Mouse (Mus musculus): ENCODE data around the gene Notum.

Notum gene

DNA sequence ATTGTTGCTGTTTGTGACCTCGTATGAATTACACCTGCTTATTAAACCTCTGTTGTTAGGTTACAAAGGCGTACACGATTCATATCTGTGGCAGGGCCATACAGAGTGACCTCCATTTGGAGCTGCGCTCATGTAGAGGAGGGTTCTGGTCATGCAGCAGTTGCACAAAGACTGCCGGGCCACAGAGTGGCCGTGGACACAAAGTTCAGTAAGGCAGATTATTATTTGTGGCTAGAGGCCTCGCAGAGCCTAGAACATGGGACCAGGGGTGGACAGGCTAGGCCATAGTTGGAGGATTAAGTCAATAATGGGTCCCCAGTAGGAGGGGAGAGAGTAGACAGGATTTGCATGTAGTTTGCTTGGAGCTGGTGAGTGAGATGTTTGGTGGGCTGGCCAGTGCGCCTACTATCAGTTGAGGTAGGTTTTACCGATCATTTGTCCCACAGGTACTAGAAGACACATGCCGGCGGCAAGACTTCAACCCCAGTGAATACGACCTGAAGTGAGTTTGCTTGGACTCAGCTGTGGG is 12.7 kb upstream of the Notum start:
- no peak for DNase-seq (ENCODE audit: low spot score)

DNA sequence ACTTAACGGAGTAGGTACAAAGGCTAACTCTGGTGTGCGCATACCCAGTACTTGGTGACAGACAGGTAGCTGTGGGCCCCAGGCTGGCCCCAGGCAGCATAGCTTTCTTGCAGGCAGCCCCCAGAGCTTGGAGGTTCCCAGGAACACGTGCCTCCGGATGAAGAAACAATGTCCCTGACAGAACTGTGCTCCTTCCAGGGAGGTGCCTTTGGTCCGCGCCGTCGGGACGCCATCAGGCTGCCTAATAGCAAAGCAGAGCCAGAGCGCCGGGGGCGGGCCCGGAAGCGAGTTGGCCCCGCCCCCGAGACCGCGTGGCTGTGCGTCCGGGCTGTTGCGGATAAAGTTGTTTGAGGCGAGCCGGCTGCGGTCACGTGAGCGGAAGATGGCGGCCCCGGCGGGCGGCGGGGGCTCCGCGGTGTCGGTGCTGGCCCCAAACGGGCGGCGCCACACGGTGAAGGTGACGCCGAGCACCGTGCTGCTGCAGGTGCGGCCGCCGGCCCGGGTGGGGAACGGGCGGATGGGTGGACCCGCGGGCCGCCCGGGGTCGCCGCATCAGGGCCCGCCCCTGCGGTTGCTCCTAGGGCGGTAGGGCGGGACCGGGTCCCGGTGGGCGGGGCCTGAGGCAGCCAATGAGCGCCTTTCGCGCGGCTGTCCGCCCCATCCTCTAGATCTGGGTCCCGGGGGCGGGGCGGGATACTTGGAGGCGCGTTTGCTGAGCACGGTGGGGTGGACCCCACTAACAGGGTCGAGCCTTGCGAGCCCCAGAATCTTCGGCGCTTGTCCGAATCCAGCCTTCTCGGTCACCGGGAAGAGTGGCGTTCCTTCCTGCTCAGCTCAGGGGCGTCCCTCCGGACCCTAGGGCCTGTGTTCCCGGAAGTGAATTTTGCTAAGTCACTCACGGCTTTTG is 12.0 kb upstream of the Notum start, which contains the start of gene Aspscr1:
Gene Aspscr1 (plus strand): TSS at position 287 of the 907 bp plus-strand sequence.
- DNase-seq (ENCODE audit: low spot score): peak; percentile 97

DNA sequence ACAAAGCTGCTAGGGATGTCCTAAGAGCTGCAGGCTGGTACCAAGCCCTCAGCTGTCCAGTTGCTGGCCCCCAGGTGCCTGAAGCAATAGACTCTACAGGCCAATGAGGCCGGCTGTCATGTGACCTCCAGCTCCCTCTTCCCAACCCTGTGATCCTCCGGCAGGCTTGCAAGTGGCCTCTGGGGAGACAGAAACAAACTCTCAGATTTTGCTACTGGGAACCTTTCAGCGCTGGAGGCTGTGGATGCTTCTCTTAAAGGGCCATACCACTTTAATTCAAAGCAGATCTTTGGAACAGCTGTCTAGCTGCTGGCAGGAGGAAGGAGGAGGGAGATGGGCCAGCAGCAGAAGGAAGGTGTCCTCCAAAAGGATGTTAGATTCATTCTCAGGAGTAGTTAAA is 5.6 kb upstream of the Notum start:
- no peak for DNase-seq (ENCODE audit: low spot score)

DNA sequence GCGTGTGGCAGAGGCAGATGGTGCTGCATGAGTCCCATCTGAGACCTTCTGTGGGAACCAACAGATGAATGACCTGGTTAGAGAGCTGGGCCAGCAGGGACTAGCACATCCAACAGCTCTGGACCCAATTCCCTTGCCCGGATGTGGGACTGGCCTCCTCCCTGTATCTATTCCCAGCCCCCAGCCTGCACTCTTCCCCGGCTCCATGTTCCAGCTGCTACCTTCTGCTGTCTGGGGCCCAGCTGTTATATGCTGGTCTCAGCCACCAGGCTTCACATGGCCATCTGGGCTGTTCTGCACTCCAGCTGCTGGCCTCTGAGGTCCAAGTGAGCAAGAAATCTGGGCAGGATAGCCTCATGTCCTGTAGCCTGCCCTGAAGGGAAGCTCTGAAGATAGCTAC is 4.4 kb upstream of the Notum start:
- DNase-seq (ENCODE audit: low spot score): peak; percentile 53

DNA sequence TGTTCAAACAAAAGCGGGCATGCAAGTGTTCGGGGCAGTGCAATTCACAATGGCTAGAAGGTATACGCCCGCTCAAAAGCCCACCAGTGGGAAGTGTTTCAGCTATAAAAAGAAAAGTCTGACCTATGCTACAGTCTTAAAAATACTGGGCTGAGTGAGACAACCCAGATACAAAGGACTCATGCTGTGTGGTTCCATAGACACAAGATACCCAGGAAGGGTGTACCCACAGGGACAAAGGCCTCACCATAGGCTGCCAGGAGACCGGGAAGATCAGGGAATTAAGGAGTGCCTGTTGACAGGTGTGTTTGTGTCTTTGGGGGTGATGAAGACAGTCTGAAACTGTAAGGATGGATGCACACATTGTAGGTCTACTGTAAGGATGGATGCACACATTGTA is 2.7 kb upstream of the Notum start:
- DNase-seq (ENCODE audit: low spot score): no peak

DNA sequence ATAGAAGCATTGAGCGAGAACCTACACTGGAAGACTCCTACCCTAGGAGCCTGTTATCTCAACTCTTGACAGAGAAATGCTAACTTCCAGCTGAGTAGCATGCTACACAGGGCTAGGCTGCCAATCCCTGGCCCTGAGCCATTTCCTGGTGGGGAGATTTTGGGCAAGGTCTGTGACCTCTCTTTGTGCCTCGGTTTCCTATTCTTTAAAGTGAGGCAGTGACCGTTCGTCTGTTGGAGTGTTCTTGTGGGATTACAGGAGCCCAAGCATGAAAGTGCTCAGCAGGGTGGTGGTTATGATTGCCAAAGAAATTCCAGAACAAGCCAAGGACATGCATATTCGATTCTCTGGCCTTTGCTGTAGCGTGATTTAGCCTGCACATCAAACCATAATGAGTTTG is 1.8 kb upstream of the Notum start:
- DNase-seq (ENCODE audit: low spot score): no peak

DNA sequence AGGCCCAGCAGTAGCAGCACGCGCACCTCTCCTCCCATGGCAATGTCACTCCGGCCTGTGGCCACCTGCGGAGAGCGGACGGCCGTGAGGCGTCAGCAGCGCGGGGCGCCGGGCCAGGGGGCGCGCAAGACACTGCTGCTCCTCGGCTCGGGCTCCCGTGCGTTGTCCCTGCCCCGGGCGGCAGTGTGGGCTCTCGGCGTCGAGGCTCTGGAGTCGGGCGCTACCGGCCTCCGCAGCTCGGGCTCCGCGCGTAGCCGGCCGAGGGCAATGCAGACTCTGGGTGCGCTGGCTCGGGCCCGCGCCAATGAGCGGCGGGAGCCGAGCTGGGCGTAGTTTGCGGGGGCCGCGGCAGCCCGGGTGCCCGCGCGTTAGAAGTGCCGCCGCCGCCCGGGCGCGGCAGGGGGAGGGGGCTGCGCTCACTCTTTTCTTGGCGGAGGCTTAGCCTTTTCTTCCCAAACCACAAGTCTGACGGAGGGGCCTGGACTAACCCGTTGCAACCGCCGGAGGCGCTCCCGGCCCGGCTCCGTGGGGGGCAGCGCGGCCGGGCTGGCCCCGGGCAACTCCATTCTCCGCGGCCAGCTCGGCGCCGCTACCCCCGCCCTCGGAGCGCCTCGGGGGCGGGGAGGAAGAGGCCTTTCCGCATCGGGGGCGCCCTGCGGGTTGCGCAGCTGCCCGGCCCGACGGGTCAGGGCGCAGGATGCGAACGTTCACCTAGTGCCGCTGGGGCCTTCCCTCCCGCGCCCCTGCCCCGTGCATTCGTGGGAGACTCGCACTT is 487 bp downstream of the Notum start:
- no peak for DNase-seq (ENCODE audit: low spot score)

DNA sequence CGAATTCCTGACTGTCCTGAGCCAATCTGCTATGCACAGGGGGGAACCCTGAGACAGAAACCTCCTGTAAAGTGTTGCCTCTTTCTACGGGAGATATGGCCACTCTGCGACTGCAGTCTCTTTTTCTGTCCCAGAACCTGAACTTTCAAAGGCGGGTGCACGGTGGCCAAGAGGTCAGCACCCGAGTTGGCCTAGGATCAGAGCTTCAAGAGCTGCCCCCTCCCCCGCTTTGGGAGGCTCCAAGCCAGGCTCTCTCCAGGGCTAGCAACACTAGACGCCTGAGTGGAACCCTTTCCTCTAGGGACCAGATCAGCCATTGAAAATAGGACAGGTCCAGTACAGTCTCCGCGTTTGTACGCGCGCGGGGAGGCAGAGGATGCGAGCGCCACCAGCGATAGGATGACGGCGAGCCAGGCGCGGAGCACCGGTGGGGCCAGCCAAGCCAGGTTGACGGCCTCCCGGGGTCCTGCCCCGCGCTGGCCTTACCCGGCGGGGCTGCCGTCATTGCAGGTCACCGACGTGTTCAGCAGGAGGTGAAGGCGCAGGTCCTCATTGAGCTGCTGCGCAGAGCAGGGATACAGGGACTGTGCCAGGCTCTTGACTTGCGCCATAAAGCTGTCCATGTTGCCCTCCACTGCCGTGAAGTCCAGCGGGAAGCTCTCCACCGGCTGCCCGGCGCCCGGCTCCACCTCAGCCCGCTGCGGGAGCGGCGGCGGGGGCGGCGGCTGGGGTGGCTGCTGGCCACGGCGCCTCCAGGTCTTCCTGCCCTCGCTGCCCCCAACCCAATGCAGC is 1.3 kb downstream of the Notum start:
- DNase-seq (ENCODE audit: low spot score): no peak

DNA sequence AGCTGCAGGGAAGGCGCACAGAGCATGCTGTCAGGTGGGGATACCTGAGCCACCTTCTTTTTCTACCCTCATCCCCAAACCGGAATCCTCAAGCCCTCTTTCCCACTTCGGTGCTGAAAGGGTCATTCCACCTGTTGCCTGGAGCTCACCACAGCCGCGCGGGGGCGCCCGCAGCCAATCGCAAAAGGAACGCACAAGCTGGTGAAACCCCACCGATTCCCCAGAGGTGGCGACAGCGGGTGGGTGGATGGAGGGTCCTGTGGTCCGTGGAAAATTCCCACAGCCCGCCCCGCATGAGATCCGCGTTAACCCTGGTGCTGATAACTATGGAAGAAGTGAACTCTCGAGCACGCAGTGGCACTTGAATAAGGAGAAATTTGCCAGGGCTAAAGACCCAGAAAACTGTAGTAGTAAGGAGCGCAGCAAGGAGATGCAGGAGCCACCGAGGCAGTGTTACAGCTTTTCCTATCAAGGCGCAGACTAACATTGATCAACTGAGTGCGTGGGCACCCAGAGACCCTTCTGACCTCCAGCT is 2.0 kb downstream of the Notum start:
- peak; percentile 84 for DNase-seq (ENCODE audit: low spot score)

DNA sequence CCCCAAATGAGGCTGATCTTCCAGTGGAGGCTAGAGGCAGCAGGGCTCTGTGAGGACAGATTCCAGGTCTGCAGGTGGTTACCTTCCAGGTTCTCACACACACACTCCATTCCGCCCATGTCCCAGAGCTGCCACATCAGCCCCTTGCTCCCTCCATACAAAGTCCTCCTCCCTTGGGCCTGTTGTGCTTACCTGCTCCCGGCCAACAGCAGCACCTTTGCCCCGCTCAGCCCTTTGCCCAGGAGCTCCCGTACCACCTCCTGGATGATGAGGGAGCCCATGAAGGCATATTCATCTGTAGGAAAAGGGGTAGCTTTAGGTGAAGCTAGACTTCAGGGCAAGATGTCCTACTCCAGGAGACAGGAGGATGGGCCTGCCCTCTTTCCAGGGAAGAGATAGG is 3.7 kb downstream of the Notum start:
- no peak for DNase-seq (ENCODE audit: low spot score)

DNA sequence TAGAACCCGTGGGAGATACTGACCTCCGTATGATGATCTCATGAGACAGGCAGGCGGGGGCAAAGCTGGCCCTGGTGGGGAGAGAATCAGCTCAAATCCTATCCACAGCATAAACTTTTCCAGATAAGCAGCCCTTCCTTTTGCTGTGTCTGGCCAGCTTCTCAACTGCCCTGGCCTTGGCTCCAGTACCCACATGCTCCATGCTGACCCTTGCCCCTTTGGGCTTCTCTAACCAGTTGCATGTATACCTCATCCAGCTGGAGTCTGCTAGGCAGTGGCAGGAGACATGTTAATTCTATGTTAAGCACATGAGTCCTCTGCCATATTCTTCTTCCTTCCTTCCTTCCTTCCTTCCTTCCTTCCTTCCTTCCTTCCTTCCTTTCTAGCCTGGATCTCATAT is 6.2 kb downstream of the Notum start:
- no peak for DNase-seq (ENCODE audit: low spot score)

DNA sequence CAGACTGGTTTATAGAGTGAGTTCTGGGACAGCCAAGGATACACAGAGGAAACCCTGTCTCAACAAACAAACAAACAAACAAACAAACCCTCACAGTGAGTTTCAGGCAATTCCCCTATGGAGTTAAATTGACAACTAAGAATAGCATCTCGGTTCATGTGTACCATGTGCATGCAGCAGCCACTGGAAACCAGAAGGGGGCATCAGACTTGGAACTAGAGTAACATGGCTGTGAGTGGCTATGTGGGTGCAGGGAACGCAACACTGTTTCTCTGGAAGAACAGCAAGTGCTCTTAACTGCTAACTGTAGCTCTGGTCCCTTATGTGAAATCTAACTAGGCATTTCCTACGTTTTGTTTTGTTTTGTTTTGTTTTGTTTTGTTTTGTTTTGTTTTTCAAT is 9.1 kb downstream of the Notum start:
- no peak for DNase-seq (ENCODE audit: low spot score)

DNA sequence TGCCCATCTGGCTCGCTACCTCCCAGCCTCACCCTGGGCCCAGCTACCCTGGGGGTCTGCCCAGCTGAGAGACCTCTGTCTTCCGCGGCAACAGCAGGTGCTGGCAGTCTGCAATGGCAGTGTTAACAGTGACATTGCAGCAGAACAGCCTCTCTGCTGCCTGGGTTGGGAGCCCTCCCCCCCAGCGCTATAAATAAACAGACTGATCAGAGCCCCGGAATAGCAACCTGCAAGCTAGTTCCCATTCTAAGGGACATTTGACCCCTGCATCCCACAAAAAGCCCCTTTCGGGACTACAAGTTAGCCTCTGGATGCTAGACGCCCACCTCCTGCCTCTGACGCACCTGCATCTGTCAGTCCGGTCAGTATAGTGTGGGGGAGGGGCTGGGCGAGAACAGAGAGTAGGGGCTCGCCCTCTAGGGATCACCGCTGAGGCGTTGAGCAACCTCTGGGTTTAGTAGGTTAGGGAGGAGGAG is 12.9 kb downstream of the Notum start, which contains the start of gene Myadml2:
Gene Myadml2 (minus strand): TSS at position 158 of the 476 bp plus-strand sequence.
- no peak for DNase-seq (ENCODE audit: low spot score)

DNA sequence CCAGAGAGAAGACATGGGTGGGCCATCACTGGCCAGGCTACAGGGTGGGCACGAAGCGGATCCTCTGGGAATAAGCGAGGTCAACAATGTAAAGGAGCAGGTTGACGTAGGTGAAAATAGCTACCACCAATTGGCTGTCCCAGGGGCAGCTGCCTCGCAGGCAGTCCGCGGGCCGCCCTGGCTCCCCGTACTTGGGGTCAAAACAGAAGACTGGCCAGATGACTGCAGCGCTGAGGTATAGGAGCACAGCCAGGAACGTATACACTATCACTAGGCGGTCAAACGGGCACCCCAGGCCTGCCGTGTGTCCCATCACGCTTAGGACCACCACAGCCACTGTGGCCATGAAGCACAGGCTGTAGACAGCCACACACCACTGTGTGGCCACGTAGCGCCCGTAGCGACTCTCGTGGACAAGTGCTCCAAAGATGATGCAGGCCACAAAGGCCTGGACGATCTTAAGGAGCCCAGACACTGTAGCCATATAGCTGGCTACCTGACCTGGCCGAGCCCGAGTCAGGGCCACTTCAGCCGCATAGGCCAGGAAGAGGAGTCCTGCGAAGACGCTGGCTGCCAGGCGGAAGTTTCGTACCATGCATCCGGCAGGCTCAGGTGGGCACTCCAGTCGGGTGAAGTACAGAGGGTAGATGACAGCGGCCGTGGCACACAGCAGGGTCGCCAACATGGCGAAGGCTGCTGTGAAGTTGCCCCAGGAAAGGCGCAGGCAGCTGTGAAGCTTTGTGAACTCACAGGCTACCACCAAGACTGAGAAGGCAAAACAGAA is 13.7 kb downstream of the Notum start:
- no peak for DNase-seq (ENCODE audit: low spot score)

DNA sequence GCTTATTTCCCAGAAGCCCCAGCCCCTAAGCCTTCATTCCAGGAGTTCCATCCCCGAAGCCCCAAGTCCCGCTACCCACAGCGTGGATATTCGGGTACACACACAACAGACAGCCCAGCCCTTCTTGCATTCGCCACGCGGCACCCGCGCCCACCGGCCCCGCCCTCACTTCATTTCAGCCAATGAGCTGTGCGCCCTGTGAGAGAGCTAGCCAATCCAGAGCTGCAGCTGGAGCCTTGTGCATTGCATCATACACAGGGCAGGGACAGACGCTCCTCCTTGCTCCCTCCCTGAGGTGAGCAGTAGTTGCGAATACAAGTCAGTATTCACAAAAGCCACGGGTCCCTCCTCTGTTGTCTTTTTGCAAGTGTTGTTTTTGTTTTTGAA is 17.4 kb downstream of the Notum start, which contains the start of gene Pycr1:
Gene Pycr1 (minus strand): TSS at position 169 of the 387 bp plus-strand sequence.
- peak; percentile 96 for DNase-seq (ENCODE audit: low spot score)

DNA sequence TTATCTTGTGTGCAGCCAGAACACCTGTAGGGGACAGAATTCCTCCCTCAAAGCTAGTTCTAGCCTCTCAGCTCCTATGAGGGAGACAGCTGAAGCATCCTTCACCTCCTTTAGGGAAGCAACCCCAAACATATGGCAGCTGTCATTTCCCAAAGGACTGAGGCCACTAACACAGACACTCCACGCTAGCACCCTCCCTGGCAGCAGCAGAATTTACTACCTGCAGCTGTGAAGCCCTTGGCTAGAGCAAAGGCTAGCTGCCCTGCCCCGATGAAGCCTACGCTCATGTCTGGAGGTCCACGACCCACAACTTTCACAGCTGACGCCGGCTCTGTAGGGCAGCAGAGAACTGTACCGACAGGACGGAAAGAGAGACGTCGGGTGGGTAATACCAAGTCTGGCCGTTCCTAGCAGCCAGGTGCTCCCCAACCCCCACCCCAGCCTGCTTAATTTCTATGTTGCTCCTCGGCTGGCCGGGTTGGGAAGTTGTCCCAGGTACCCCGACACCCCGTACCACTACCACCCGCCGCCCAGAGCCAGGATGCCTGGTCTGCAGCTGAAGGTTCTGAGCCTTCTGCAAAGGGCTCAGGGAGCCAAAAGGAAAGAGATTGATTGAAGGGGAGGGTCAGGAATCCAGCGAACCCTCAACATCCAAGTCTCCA is 17.9 kb downstream of the Notum start:
- no peak for DNase-seq (ENCODE audit: low spot score)

DNA sequence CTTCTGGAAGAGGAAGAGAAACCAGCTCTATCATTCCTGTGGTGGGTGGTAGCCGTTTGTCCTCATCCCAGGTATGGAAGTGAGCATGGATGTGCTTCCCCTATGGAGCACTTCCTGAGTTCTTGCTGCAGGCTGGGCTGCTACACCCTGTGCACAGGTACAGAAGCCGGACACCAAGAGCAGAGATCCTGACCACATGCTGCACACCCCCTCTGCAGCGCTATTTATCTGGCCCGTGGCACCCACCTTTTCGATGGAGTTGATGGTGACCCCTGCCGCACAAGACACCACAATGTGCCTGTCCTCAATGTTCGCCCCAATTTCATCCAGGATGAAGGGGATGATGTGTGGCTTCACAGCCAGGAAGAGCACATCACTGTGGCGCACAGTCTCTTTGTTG is 19.1 kb downstream of the Notum start:
- no peak for DNase-seq (ENCODE audit: low spot score)

DNA sequence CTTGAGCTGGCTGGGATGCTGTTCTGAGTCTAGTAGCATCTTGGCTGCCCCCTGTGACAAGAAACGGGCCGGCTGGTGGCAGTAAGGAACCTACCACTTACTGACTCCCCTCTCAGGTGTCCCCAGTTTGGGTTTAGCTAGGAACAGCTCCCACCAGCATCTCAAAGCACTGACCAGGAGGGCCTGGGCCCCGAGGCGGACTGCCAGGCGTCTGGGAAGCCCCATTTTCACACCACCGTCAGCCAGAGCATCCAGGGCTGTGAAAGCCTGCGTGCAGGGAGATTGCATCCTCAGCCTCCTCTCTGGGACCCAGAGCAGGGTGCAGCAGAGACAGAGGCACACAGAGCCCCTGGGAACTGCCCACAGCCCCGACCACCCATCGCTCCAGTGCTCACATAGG is 19.7 kb downstream of the Notum start:
- no peak for DNase-seq (ENCODE audit: low spot score)

DNA sequence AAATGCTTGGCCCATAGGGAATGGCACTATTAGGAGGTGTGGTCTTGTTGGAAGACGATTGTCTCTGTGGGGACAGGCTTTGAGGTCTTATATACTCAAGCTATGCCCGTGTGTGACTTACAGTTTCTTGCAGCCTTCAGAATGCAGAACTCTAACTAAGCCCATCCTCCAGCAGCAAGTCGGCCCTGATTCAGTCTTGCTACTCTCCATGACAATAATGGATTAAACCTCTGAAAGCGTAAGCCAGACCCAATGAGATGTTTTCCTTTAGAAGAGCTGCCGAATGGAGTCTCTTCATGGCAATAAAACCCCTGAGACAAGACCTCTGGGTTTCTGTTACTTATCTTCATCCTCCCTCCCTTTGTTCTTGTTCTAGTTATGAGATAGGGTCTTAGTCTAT is 26.2 kb downstream of the Notum start:
- no peak for DNase-seq (ENCODE audit: low spot score)

Measured in urinary bladder, postnatal 14 days (tissue).